Mouse (Mus musculus): ENCODE measurements around the gene Lrrc75a.

The Lrrc75a gene

DNA sequence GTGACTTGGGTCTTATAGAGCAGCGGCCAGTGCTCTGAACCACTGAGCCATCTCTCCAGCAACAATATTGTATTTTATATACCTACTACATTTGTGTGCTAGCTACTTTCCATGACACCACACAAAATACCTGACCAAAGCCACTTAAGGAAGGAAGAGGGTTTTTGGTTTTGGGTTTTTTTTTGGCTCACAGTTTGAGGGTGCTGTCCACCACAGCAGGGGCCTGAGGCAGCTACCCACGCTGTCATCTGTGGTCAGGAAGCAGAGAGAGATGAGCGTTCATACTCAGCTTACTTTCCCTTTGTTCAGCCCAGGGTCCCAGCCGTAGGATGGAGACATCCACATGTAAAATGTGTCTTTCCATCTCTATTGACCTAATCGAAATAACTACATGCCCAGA lies 61.3 kb downstream of the Lrrc75a start:
- no peak for DNase-seq

- DNase-seq, result no peak
These were observed 63.6 kb downstream of the Lrrc75a start for GRCm38 (mm10) chr11:62584671-62585206.

DNA sequence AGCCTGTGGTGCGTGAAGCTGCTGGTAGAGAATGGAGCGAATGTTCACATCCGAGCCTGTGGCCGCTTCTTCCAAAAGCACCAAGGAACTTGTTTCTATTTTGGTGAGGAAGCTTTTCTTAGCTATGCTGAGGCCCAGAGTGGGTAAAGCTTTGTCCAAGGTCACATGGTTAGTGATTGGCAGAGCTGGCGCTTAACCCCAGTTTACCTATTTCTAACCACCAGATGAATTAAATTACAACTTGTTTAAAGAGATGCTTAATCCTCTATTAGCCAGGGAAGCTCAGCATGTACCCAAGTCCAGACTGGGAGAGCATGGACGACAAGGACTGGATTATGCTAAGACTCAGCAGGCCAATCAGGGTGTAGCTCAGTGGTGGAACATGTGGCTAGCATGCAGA lies 65.3 kb downstream of the Lrrc75a start:
- DNase-seq, result no peak

DNA sequence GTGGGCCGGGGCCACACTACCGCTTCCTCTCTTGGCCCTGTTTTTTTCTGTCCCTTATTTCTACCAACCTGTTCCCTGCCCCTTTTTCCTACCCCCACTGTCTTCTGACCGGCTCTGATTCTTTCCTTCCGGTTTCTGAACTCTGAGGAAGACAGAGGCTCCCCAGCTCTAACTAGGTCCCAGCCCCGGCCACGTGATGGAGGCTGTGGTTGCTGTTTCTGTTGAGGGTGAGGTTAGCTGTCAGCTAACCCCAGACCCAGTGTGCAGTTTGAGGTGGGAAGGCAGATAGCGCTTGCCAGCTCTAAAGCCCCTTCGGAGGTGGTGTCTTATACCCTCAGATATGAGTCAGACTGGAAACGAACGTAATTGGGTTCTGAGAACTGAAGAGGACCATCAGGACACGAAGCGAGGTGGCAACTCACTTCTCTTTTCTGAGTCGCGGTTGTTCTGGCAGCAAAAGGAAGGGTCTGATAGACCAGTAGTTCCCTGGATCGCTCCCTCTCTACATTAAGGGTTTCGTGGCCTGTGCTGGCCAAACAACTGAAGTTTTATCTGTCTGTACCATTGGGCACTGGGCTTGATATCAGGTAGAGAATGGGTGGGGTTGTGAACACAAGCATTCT lies 71.7 kb downstream of the Lrrc75a start:
- DNase-seq, result peak; percentile 40

- peak; percentile 44 for DNase-seq
These were observed 72.5 kb downstream of the Lrrc75a start for GRCm38 (mm10) chr11:62575659-62576438.

DNA sequence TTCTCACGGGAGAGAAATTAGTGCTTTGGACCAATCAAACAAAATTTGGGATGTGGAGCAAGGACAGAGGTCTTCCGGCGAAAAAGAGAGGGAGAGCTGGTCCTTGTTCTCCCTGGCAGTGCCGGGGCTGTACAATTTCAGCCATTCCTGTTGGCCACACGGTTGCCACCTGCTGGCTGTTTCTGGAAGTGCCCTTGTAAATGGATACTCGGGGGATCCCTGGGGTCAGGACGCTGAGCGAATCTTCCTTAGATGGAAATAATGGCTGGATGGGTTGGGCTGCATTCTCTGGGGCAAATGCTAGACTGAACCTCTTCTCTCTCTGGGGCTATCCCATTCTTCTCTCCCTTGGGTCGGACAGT lies 73.0 kb downstream of the Lrrc75a start:
- peak; percentile 79 for DNase-seq

- no peak for DNase-seq
These were observed 73.6 kb downstream of the Lrrc75a start for GRCm38 (mm10) chr11:62574703-62575085.

DNA sequence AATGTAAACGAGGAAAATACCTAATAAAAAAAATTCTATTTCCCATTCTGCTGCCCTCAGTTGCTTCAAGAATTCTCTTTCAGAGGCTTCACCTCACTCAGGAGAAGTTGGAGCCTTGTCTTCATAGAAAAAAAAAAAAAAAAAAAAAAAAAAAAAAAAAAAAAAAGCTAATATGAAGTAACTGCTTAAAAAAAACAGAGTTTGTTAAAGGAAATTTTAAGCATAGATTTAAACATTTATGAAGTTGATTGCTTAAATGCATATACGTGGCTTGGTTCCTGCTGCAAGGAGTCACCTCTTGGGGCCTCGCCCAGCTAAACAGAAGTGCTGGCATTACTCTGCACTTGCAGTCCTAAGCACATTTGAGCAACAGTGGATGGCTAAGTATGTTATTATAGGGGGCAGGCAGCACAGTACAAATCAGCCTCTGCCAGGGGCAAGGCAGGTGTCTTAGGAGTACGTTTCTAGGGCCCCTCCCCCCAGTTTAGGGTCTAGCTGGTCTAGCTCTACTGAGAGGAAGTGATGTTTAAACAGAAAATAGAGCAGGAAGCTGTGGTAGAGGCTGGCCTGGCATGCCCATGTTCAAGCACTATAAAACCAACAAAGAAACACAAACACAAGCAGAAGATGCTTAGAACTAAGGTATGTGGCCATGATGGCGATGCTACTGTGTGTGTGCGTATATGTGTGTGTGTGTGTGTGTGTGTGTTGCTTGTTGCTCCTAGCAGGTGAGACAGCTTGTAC lies 74.2 kb downstream of the Lrrc75a start, which contains the start of gene Trpv2:
Gene Trpv2 (plus strand): TSS at position 528 of the 744 bp plus-strand sequence.
- no peak for DNase-seq

GRCm38 (mm10) chr11:62568300-62568699 lies 80.0 kb downstream of the Lrrc75a start:
- no peak for DNase-seq

DNA sequence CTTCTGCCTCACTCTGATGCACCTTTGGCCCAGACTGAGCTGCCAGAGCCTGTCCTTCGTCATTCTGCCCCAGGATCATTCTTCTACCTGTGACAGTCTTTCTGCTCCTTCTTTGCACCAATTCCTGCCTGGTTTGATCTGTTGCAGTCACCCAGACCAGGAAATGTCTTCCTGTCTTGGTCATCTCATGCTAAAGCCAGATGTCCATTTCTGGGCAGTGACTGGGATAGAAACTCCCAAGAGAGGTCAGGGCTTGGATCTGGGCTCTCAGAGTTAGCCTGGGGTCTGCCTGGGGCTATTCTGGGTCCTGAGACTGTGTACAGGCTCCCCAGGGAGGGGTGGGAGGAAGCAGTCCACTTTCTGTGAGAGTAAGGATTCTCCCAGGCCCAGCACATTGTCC lies 82.1 kb downstream of the Lrrc75a start:
- DNase-seq, result no peak

GRCm38 (mm10) chr11:62565747-62566146 lies 82.6 kb downstream of the Lrrc75a start:
- DNase-seq, result no peak

- no peak for DNase-seq
These were observed 84.7 kb downstream of the Lrrc75a start for GRCm38 (mm10) chr11:62563590-62563989.

- DNase-seq, result no peak
These were observed 87.8 kb downstream of the Lrrc75a start for GRCm38 (mm10) chr11:62560463-62561016.

DNA sequence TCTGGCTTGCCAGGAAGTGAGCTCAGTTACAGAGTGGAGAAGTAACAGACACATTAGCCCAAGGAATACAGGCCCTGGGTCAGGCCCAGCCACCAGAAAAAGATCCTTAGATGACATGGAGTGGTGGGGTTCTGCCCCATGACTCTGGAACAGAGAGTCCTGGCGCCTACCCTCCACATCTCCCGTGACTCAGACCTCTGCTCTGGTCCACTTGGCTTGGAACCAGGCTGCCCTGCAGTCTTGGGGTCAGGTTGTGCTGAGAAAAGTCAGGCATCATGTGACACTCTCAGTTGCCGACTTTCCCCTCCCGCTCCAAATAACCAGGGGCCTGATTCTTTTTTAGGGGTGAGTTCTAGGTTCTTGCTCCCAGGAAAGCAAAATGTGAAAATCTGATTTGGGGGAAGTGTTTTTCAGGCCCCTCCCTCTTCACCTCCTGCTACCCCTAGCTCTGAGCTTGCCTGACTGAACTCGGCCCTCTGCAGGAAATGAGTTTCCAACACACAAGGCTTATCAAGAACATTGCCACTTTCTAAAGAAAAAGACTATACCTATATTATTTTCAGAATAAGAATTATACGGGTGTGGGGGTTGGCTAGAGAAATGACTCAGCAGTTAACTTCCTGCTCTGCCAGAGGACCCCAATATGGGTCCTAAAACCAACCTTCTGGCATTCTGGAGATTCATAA lies 89.2 kb downstream of the Lrrc75a start:
- DNase-seq, result no peak

DNA sequence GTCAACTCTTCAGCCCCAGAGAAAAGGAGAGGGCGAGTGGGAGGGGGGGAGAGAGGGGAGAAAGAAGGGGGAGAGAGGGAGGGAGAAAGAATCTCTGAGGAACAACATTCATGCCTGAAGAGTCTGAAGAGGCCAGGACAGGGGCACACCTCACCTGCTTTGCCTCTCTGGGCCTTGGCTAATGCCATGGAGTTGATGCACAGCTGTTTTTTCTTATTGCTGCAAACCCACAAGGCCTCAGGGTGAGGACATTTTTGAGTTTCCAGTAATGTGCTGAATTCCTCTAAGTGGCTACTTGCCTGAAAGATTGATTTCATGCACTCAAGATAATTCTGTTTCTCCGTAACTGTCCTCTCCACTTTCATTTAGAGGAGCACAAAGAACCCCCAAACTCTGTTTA lies 90.2 kb downstream of the Lrrc75a start:
- no peak for DNase-seq

- DNase-seq, result no peak
These were observed 91.1 kb downstream of the Lrrc75a start for GRCm38 (mm10) chr11:62557205-62557604.

- no peak for DNase-seq
These were observed 92.4 kb downstream of the Lrrc75a start for GRCm38 (mm10) chr11:62555896-62556412.

GRCm38 (mm10) chr11:62554934-62555517 lies 93.3 kb downstream of the Lrrc75a start:
- DNase-seq, result no peak

Measured in layer of hippocampus, adult 9-11 months (tissue).